Mouse (Mus musculus): ENCODE results near the gene Rpl6. TPM values are rescaled to one million over a fixed set of nuclear protein-coding genes. Genes with fewer than 3 reads are reported as not detected.
"Not testable (repeated sequence)": the region's sequence is repeated elsewhere in the genome, so short reads cannot be mapped to it uniquely, and the experiment has no call there.

Rpl6 gene
- polyA plus RNA-seq, 1 experiment: 161 TPM

DNA sequence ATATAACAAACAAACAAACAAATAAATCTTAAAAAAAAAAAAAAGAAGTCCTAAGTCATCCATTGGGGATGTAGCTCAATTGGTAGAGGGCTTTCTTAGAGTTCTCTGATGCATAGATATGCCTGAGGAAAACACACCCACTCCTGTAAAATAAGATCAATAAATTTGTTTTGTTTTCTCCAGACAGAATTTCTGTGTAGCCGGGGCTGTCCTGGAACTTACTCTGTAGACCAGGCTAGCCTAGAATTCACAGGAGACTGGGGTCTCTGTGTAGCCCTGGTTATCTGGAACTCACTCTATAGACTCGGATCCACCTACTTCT, 13.0 kb downstream of the Rpl6 start:
- H3K4me1 ChIP-seq (ENCODE audit: control insufficient read depth, insufficient read depth, insufficient read length, low read length): peaks cover 7% of the 10 kb centered on the region
- TF ChIP-seq POLR2A (IDR thresholded peaks at IDR 0.05; ENCODE audit: low read depth, low read length) (no peak), CTCF (IDR thresholded peaks at IDR 0.05; ENCODE audit: extremely low read depth, insufficient read length, insufficient replicate concordance, low read depth, low read length) (no peak)
- no peak overlapping the region for H3K27ac ChIP-seq (ENCODE audit: insufficient read depth, low read depth, low read length)
- peaks cover 4% of the 10 kb centered on the region for H3K36me3 ChIP-seq (ENCODE audit: control insufficient read depth, insufficient read depth, low read length)
- WGBS: 87% methylated on average over 2 of the region's 2 CpGs
- H3K27me3 ChIP-seq (ENCODE audit: control insufficient read depth, insufficient read depth, low read length): no peaks in the 10 kb centered on the region
- H3K4me3 ChIP-seq (ENCODE audit: low read depth, low read length): no peak overlapping the region

- WGBS: 83% methylated on average over 1 of the region's 1 CpGs
- TF ChIP-seq POLR2A (IDR thresholded peaks at IDR 0.05; ENCODE audit: low read depth, low read length): no peak
- no peak for TF ChIP-seq CTCF (IDR thresholded peaks at IDR 0.05; ENCODE audit: extremely low read depth, insufficient read length, insufficient replicate concordance, low read depth, low read length)
These were observed 14.9 kb downstream of the Rpl6 start for GRCm38 (mm10) chr5:121219190-121219589.

DNA sequence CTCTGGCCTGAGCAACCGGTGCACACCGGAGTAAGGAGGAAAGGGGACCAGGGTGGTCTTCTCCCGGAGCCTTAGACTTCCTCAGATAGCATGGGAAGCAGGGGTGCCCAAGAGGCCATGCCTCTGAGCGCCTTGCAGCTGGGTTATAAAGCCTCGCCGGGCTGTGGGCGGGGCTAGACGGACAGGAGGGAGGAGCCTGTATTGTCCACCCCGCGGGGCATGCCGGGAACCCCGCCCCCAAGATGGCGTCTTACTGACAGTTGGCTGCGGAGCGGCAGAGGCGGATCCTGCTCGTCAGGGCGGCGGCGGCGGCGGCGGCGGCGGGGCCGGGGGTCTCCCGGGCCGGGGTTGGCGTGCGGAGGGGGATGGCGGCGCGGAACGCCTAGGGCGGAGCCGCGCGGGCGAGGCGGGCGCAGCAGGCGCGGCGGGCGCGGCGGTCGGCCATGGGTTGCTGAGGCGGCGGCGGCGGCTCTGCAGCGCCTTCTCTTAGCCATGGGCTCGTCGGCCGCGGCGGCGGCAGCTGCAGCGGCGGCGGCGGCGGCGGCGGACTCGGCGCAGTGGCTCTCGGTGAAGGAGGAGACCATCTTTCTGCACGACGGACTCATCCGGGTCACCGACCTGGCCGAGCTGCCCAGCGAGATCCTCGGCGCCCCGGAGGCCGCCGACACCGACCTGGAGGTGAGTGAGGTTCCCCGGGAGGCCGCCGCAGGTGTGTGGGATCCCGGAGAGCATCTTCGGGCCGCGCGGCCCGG, 15.9 kb downstream of the Rpl6 start, which contains the start of gene Hectd4:
Hectd4 (plus strand) TSS at position 240 of the 752 bp plus-strand sequence.
- Histone ChIP-seq H3K4me1 (ENCODE audit: control insufficient read depth, insufficient read depth, insufficient read length, low read length) (peaks cover 7% of the 10 kb centered on the region), H3K4me3 (ENCODE audit: low read depth, low read length) (peak within 1 kb of the TSS; percentile 94), H3K27ac (ENCODE audit: insufficient read depth, low read depth, low read length) (peak within 1 kb of the TSS; percentile 80), H3K36me3 (ENCODE audit: control insufficient read depth, insufficient read depth, low read length) (peaks cover 4% of the 10 kb centered on the region; the same call in 1 of the 2 replicates), H3K27me3 (ENCODE audit: control insufficient read depth, insufficient read depth, low read length) (no peaks in the 10 kb centered on the region)
- WGBS: under 1% methylated on average over 81 of the region's 90 CpGs
- peak; percentile 61; the same call in 1 of the 2 replicates for TF ChIP-seq POLR2A (IDR thresholded peaks at IDR 0.05; ENCODE audit: low read depth, low read length)
- TF ChIP-seq CTCF (IDR thresholded peaks at IDR 0.05; ENCODE audit: extremely low read depth, insufficient read length, insufficient replicate concordance, low read depth, low read length): no peak

More at GRCm38 (mm10) chr5:121219190-121219589, 14.9 kb downstream of the Rpl6 start:
- Histone ChIP-seq H3K4me3 (ENCODE audit: low read depth, low read length) (no peak overlapping the region), H3K4me1 (ENCODE audit: control insufficient read depth, insufficient read depth, insufficient read length, low read length) (peaks cover 7% of the 10 kb centered on the region), H3K36me3 (ENCODE audit: control insufficient read depth, insufficient read depth, low read length) (peaks cover 2% of the 10 kb centered on the region; the same call in 1 of the 2 replicates), H3K27ac (ENCODE audit: insufficient read depth, low read depth, low read length) (no peak overlapping the region), H3K27me3 (ENCODE audit: control insufficient read depth, insufficient read depth, low read length) (no peaks in the 10 kb centered on the region)

GRCm38 (mm10) chr5:121220732-121221301, 16.5 kb downstream of the Rpl6 start:
- Histone ChIP-seq H3K4me3 (ENCODE audit: low read depth, low read length) (peak overlapping the region; percentile 94), H3K27me3 (ENCODE audit: control insufficient read depth, insufficient read depth, low read length) (no peaks in the 10 kb centered on the region), H3K4me1 (ENCODE audit: control insufficient read depth, insufficient read depth, insufficient read length, low read length) (peaks cover 10% of the 10 kb centered on the region), H3K36me3 (ENCODE audit: control insufficient read depth, insufficient read depth, low read length) (peaks cover 4% of the 10 kb centered on the region; the same call in 1 of the 2 replicates), H3K27ac (ENCODE audit: insufficient read depth, low read depth, low read length) (peak overlapping the region; percentile 80)
- TF ChIP-seq POLR2A (IDR thresholded peaks at IDR 0.05; ENCODE audit: low read depth, low read length) (0 out of 2 replicates have a peak, but pooled peaks have one; percentile 17), CTCF (IDR thresholded peaks at IDR 0.05; ENCODE audit: extremely low read depth, insufficient read length, insufficient replicate concordance, low read depth, low read length) (no peak)
- under 1% methylated on average over 31 of the region's 38 CpGs for WGBS

DNA sequence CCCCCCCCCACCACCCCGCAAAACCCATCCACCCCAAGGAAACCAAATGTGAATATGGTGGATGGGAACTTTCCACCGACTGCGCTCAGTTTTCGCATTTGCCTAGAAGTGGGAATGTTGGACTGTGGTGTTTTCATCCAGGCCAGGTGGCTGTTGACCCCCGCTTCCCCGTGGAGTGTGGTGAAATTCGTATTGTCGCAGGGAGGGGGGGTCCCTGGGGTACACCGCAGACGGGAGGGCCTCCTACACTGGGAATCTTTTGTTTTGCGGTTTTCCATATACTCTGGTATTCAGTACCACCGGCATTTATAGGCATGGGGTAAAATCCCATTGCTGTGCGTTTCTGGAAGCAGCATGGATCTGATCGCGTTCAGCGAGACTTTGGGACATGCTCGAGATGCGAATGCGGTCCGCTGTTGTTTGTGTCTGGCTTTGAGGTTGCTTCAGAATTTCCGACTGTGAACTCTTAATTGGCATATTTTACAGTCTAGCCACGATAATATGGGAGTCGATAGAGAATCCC, 17.1 kb downstream of the Rpl6 start:
- TF ChIP-seq CTCF (IDR thresholded peaks at IDR 0.05; ENCODE audit: extremely low read depth, insufficient read length, insufficient replicate concordance, low read depth, low read length) (no peak), POLR2A (IDR thresholded peaks at IDR 0.05; ENCODE audit: low read depth, low read length) (no peak)
- Histone ChIP-seq H3K4me1 (ENCODE audit: control insufficient read depth, insufficient read depth, insufficient read length, low read length) (peaks cover 15% of the 10 kb centered on the region), H3K27me3 (ENCODE audit: control insufficient read depth, insufficient read depth, low read length) (no peaks in the 10 kb centered on the region), H3K4me3 (ENCODE audit: low read depth, low read length) (peak overlapping the region; percentile 94), H3K36me3 (ENCODE audit: control insufficient read depth, insufficient read depth, low read length) (peaks cover 4% of the 10 kb centered on the region; the same call in 1 of the 2 replicates), H3K27ac (ENCODE audit: insufficient read depth, low read depth, low read length) (no peak overlapping the region)
- WGBS: 12% methylated on average over 23 of the region's 23 CpGs

- H3K4me3 ChIP-seq (ENCODE audit: low read depth, low read length); H3K27me3 ChIP-seq (ENCODE audit: control insufficient read depth, insufficient read depth, low read length); H3K27ac ChIP-seq (ENCODE audit: insufficient read depth, low read depth, low read length); H3K36me3 ChIP-seq (ENCODE audit: control insufficient read depth, insufficient read depth, low read length): not testable (repeated sequence)
- WGBS: 73% methylated on average over 4 of the region's 4 CpGs
- peaks cover 19% of the 10 kb centered on the region for H3K4me1 ChIP-seq (ENCODE audit: control insufficient read depth, insufficient read depth, insufficient read length, low read length)
These were observed 19.7 kb downstream of the Rpl6 start for GRCm38 (mm10) chr5:121224020-121224419.

DNA sequence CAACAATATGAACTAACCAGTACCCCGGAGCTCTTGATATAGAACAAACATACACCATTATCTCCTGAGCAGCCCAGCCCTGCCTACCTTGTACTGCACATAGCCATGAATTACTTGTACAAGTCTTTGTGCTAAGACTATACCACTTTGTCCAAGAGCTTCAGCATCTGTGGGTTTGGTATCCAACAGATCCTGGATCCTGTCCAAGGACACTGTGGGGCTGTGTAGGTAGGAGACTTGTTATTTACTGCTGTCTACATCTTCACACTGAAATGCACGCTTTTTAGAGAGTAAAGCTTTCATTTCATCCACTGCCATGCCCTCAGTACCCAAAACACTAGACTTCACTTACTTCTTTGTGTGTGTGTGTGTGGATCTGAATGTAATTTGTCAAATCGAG, 20.6 kb downstream of the Rpl6 start:
- no peaks in the 10 kb centered on the region for H3K27me3 ChIP-seq (ENCODE audit: control insufficient read depth, insufficient read depth, low read length)
- H3K36me3 ChIP-seq (ENCODE audit: control insufficient read depth, insufficient read depth, low read length): peaks cover 2% of the 10 kb centered on the region; the same call in 1 of the 2 replicates
- peaks cover 16% of the 10 kb centered on the region for H3K4me1 ChIP-seq (ENCODE audit: control insufficient read depth, insufficient read depth, insufficient read length, low read length)
- TF ChIP-seq POLR2A (IDR thresholded peaks at IDR 0.05; ENCODE audit: low read depth, low read length) (no peak), CTCF (IDR thresholded peaks at IDR 0.05; ENCODE audit: extremely low read depth, insufficient read length, insufficient replicate concordance, low read depth, low read length) (no peak)
- no peak overlapping the region for H3K27ac ChIP-seq (ENCODE audit: insufficient read depth, low read depth, low read length)
- WGBS: 61% methylated on average over 3 of the region's 3 CpGs
- H3K4me3 ChIP-seq (ENCODE audit: low read depth, low read length): no peak overlapping the region
